Mouse (Mus musculus) small intestine, adult 10 weeks (tissue): ENCODE data around the gene Pramef6. TPM values are rescaled to one million over a fixed set of nuclear protein-coding genes. Genes with fewer than 3 reads are reported as not detected.

Source experiments
- polyA plus RNA-seq: library from polyadenylated mRNA; stranded (reverse); fragments of 350-450 nt; fragmentation: Illumina TruSeq; extraction: RNeasy Lipid Tissue Mini Kit (QIAGEN cat#74804); gene quantifications from one replicate; pipeline ENCODE4 v1.2.3, GENCODE M21; 2014; ENCODE audit warnings: low replicate concordance

Pramef6 gene
- polyA plus RNA-seq = not detected

DNA sequence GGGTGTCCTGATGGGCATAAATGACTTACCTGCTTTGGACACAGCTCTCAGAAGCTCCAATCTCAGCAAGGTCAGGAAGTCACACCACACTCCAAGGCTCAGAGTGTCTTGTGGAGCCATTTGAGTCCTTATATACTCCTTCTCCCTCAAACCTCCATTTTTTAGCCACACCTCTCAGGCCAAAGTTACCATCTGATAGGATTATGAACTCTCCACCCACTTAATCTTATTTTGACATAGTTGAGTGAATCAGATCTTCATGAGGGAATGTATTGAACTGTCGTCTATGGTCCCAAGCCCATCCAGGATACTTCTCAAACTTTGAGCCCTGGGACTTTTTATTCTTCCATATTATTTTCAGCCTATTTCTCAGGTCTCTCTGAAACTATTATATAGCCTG, at the start of gene Pramef6:
Pramef6 (minus strand) TSS at position 101 of the 400 bp plus-strand sequence.

DNA sequence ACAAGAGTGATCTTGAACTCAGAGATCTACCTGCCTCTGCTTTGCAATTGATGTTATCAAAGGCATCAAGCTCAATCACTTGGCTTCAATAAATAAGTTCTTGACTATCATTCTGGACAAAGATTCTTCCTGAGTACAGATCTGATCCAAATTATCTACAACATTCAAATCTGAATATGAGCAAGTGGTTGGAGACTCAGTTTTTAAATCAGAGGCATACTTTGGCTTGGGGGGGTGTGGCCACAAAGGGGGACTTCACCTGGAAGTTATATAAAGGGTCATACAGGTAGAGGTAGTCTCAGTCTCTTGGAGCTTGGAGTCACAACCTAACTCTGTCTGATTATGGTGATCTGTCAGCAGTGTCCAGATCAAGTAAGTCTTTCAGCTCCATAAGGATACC, 54.0 kb downstream of the Pramef6 start, which contains the start of gene Gm13103:
Gm13103 (plus strand) TSS at position 301 of the 400 bp plus-strand sequence.

Other genes with a start within 250 kb of the Pramef6 start
- gene Gm13088, start 243.1 kb downstream of the Pramef6 start, polyA plus RNA-seq = not detected
- not detected for gene Gm13089, start 197.7 kb downstream of the Pramef6 start, polyA plus RNA-seq
- not detected for gene Gm13078, start 180.9 kb downstream of the Pramef6 start, polyA plus RNA-seq
- not detected for gene Gm13023, start 111.0 kb downstream of the Pramef6 start, polyA plus RNA-seq
- gene Gm13084, start 84.3 kb downstream of the Pramef6 start, polyA plus RNA-seq = not detected
- gene Gm13103, start 53.9 kb downstream of the Pramef6 start, polyA plus RNA-seq = not detected
- not detected for gene Pramef25, start 50.6 kb upstream of the Pramef6 start, polyA plus RNA-seq
- not detected for gene Gm13101, start 66.6 kb upstream of the Pramef6 start, polyA plus RNA-seq
- gene Pramef17, start 94.0 kb upstream of the Pramef6 start, polyA plus RNA-seq = not detected
- gene Pramel4, start 158.7 kb upstream of the Pramef6 start, polyA plus RNA-seq = not detected
- gene Gm13102, start 206.1 kb upstream of the Pramef6 start, polyA plus RNA-seq = not detected